Mouse (Mus musculus) spleen, adult 2 months (tissue): ENCODE measurements at regions not wholly inside any gene's neighbourhood (a gene's known extent, or its start where the extent isn't known, plus 50 kb on each side); places are given as distances from the start of the nearest gene placed in this dataset.

ENCODE experiments used
- DNase-seq, 2 experiments: peaks; one replicate each; pipeline versions ENCODE4 v3.0.0 to v3.0.0-alpha.2; 2012 to 2021; ENCODE audit warnings: low spot score in 2 of 2, low read depth in 1 of 2
- H3K27ac ChIP-seq: fragments of 200-500 bp; 2 replicates; pipeline ENCODE4 v1.5.1; 2012; ENCODE audit warnings: low read length, inconsistent platforms; ENCODE audit not compliant: insufficient read depth
- H3K27me3 ChIP-seq: fragments of 200-500 bp; 2 replicates; pipeline ENCODE4 v1.6.1; 2012; ENCODE audit warnings: mild to moderate bottlenecking, moderate library complexity, low read length, inconsistent platforms; ENCODE audit not compliant: control insufficient read depth, insufficient read depth
- H3K36me3 ChIP-seq: fragments of 200-500 bp; 2 replicates; pipeline ENCODE4 v1.6.1; 2012; ENCODE audit warnings: mild to moderate bottlenecking, low read length, inconsistent platforms; ENCODE audit not compliant: control insufficient read depth, insufficient read depth
- H3K4me1 ChIP-seq: fragments of 200-500 bp; 2 replicates; pipeline ENCODE4 v1.6.1; 2011; ENCODE audit warnings: inconsistent platforms; ENCODE audit not compliant: control insufficient read depth, insufficient read depth, insufficient read length
- H3K4me3 ChIP-seq: fragments of 200-500 bp; 2 replicates; pipeline ENCODE4 v1.5.1; 2011; ENCODE audit warnings: mild to moderate bottlenecking, inconsistent platforms; ENCODE audit not compliant: insufficient read depth, insufficient read length; ENCODE audit errors: extremely low read depth
- CTCF ChIP-seq: fragments of 200-500 bp; IDR thresholded peaks from 2 replicates; pipeline ENCODE4 v1.5.1; 2011; ENCODE audit warnings: mild to moderate bottlenecking, inconsistent platforms; ENCODE audit not compliant: insufficient read depth, insufficient read length, insufficient replicate concordance; ENCODE audit errors: extremely low read depth
- POLR2A ChIP-seq: fragments of 200-500 bp; IDR thresholded peaks from 2 replicates; pipeline ENCODE4 v1.6.1; 2011; ENCODE audit warnings: low read depth, low read length, inconsistent platforms
- WGBS: fragments of 180-500 bp; shearing (Covaris S2); methylation state at CpG from one replicate; pipeline ENCODE4 v1.1.7; 2018; 5-methylcytosine and 5-hydroxymethylcytosine counted together

DNA sequence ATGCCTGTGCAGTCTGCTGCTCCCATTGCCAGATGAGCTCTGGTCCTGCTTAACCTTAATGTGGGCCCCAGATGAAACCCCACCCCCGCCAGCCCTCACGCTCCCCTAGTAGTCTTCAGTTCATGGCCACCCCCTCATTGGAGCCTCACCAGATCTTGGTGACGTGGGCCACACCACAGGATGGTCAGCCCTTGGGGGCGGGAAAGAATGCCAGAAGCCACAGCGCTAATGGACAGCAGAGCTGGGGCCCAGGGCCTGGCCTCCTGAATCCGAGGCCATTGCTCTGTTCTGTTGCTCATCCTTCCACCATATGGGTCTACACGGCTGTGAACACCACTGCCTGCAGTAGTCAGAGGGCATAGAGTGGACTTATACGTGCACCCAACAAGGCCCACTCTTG is 83.9 kb downstream of the Tomm20 start:
- TF ChIP-seq CTCF, result no peak
- TF ChIP-seq POLR2A, result no peak
- 92% methylated on average over 8 of the region's 8 CpGs for WGBS
- no peak overlapping the region for H3K4me3 ChIP-seq
- H3K4me1 ChIP-seq, result peaks cover 24% of the 10 kb centered on the region; the same call in 1 of the 2 replicates
- no peak for DNase-seq
- no peaks in the 10 kb centered on the region for H3K36me3 ChIP-seq
- H3K27ac ChIP-seq, result no peak overlapping the region
- no peaks in the 10 kb centered on the region for H3K27me3 ChIP-seq

DNA sequence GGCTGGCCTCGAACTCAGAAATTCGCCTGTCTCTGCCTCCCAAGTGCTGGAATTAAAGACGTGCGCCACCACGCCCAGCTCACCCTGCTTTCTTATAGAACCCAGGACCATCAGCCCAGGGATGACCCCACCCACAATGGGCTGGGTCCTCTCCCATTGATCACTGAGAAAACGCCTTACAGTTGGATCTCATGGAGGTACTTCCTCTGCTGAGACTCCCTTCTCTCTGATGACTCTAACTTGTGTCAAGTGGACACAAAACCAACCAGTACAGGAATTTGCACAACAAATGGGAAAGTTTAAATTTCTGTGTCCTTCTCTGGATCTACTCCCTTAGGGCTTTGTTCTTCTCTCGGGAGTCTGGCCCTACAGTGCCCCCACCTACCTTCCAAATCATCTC is 85.0 kb downstream of the Tomm20 start:
- H3K4me1 ChIP-seq, result peaks cover 27% of the 10 kb centered on the region; the same call in 1 of the 2 replicates
- WGBS, result 89% methylated on average over 7 of the region's 7 CpGs
- no peaks in the 10 kb centered on the region for H3K27me3 ChIP-seq
- no peak overlapping the region for H3K27ac ChIP-seq
- TF ChIP-seq CTCF (no peak), POLR2A (no peak)
- no peaks in the 10 kb centered on the region for H3K36me3 ChIP-seq
- DNase-seq, result no peak
- H3K4me3 ChIP-seq, result no peak overlapping the region

DNA sequence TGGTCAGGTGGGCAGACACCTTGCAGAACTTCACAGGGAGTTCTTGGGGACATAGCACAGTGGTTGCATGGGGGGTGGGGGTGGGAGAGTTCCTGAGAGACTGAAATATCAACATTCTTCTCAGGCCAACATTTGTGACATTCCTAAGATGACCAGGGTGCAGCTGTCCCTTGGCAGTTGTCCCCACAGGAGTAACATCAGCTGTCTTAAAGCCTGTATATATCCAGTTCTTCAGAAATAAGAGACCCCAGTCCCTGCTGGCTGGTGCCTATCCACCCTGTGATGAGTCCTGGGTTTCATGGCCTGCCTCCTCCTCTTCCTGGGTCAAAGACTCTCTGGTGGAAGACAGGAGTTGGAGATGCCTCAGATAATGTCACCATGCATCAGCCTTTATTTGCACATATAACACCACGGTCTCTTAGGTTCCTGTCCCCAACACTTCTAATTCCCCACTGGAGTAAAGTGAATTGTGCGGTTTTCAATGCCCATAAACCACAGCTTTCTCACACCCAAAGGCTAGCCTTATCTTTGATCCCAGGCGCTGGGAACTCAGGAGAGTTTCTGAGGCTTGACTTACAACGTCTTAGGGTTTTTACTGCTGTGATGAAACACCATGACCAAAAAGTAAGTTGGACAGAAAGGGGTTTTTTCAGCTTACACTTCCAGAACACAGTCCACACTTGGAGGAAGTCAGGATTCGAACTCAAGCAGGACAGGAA is 85.8 kb downstream of the Tomm20 start:
- TF ChIP-seq CTCF, result no peak
- no peak for TF ChIP-seq POLR2A
- no peak for DNase-seq
- WGBS, result 87% methylated on average over 5 of the region's 5 CpGs
- H3K4me1 ChIP-seq, result peaks cover 27% of the 10 kb centered on the region; the same call in 1 of the 2 replicates
- no peak overlapping the region for H3K4me3 ChIP-seq
- no peaks in the 10 kb centered on the region for H3K36me3 ChIP-seq
- H3K27ac ChIP-seq, result no peak overlapping the region
- H3K27me3 ChIP-seq, result no peaks in the 10 kb centered on the region

GRCm38 (mm10) chr8:126857307-126858203 is 88.1 kb downstream of the Tomm20 start:
- 0 out of 2 replicates have a peak overlapping the region, but pooled peaks have one; percentile 6 for H3K27ac ChIP-seq
- peaks cover 34% of the 10 kb centered on the region; the same call in 1 of the 2 replicates for H3K4me1 ChIP-seq
- TF ChIP-seq CTCF, result no peak
- no peak overlapping the region for H3K4me3 ChIP-seq
- 40% methylated on average over 13 of the region's 13 CpGs for WGBS
- no peaks in the 10 kb centered on the region for H3K27me3 ChIP-seq
- DNase-seq, result no peak
- H3K36me3 ChIP-seq, result no peaks in the 10 kb centered on the region

DNA sequence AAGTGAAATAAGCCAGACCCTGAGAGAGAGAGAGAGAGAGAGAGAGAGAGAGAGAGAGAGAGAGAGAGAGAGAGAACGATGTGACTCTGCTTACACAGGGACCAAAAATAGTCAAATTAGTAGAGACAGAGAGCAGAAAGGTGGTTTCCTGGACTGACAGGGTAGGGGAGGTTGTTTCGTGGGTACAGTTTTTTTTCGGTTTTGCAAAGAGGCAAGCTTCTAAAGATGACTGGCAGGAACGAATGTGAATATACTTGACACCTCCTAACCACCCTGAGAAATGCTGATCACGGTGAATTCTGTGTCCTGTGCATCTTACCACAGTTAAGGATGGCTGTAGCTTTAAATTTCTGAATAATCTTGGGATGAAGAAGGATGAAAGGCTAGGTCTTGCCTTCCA is 89.7 kb downstream of the Tomm20 start:
- H3K4me1 ChIP-seq, result peaks cover 40% of the 10 kb centered on the region; the same call in 1 of the 2 replicates
- 3% methylated on average over 5 of the region's 5 CpGs for WGBS

GRCm38 (mm10) chr8:126855056-126855609 is 90.5 kb downstream of the Tomm20 start:
- no peak for TF ChIP-seq POLR2A
- TF ChIP-seq CTCF, result no peak
- H3K27ac ChIP-seq, result peak overlapping the region; percentile 48; the same call in 1 of the 2 replicates
- no peak for DNase-seq
- 56% methylated on average over 2 of the region's 2 CpGs for WGBS
- H3K4me1 ChIP-seq, result peaks cover 44% of the 10 kb centered on the region; the same call in 1 of the 2 replicates
- no peak overlapping the region for H3K4me3 ChIP-seq
- H3K27me3 ChIP-seq, result no peaks in the 10 kb centered on the region
- no peaks in the 10 kb centered on the region for H3K36me3 ChIP-seq

More for the DNA sequence above, 89.7 kb downstream of the Tomm20 start:
- Histone ChIP-seq H3K27ac (peak overlapping the region; percentile 76), H3K36me3 (no peaks in the 10 kb centered on the region), H3K27me3 (no peaks in the 10 kb centered on the region), H3K4me3 (no peak overlapping the region)
- DNase-seq, result no peak
- TF ChIP-seq CTCF, result no peak
